Mouse (Mus musculus): ENCODE results near the gene 3110082I17Rik.

Gene 3110082I17Rik

GRCm38 (mm10) chr5:139453031-139453430, 7.3 kb downstream of the 3110082I17Rik start:
- no peak for DNase-seq (ENCODE audit: low read depth)

GRCm38 (mm10) chr5:139449926-139450325, 10.4 kb downstream of the 3110082I17Rik start:
- DNase-seq (ENCODE audit: low read depth) = peak; percentile 43

GRCm38 (mm10) chr5:139449161-139449791, 11.1 kb downstream of the 3110082I17Rik start:
- peak; percentile 96 for DNase-seq (ENCODE audit: low read depth)

GRCm38 (mm10) chr5:139448025-139448424, 12.3 kb downstream of the 3110082I17Rik start:
- no peak for DNase-seq (ENCODE audit: low read depth)

GRCm38 (mm10) chr5:139445258-139445657, 15.1 kb downstream of the 3110082I17Rik start:
- DNase-seq (ENCODE audit: low read depth) = no peak

GRCm38 (mm10) chr5:139442962-139443361, 17.4 kb downstream of the 3110082I17Rik start:
- no peak for DNase-seq (ENCODE audit: low read depth)

GRCm38 (mm10) chr5:139442428-139442827, 17.9 kb downstream of the 3110082I17Rik start:
- no peak for DNase-seq (ENCODE audit: low read depth)

GRCm38 (mm10) chr5:139441726-139442018, 18.7 kb downstream of the 3110082I17Rik start:
- DNase-seq (ENCODE audit: low read depth) = no peak

- no peak for DNase-seq (ENCODE audit: low read depth)
These were observed 19.2 kb downstream of the 3110082I17Rik start for GRCm38 (mm10) chr5:139440926-139441725.

- DNase-seq (ENCODE audit: low read depth) = no peak
These were observed 19.9 kb downstream of the 3110082I17Rik start for GRCm38 (mm10) chr5:139440451-139440850.

GRCm38 (mm10) chr5:139438440-139438839, 21.9 kb downstream of the 3110082I17Rik start:
- DNase-seq (ENCODE audit: low read depth) = no peak

GRCm38 (mm10) chr5:139437769-139438168, 22.6 kb downstream of the 3110082I17Rik start:
- no peak for DNase-seq (ENCODE audit: low read depth)

GRCm38 (mm10) chr5:139434940-139435339, 25.4 kb downstream of the 3110082I17Rik start:
- no peak for DNase-seq (ENCODE audit: low read depth)

GRCm38 (mm10) chr5:139433842-139434568, 26.3 kb downstream of the 3110082I17Rik start:
- DNase-seq (ENCODE audit: low read depth) = no peak

GRCm38 (mm10) chr5:139432747-139433508, 27.4 kb downstream of the 3110082I17Rik start:
- DNase-seq (ENCODE audit: low read depth) = no peak

GRCm38 (mm10) chr5:139432333-139432732, 28.0 kb downstream of the 3110082I17Rik start:
- no peak for DNase-seq (ENCODE audit: low read depth)

- DNase-seq (ENCODE audit: low read depth) = peak; percentile 31
These were observed 30.4 kb downstream of the 3110082I17Rik start for GRCm38 (mm10) chr5:139429818-139430341.

GRCm38 (mm10) chr5:139427989-139428388, 32.3 kb downstream of the 3110082I17Rik start:
- DNase-seq (ENCODE audit: low read depth) = no peak

- no peak for DNase-seq (ENCODE audit: low read depth)
These were observed 33.3 kb downstream of the 3110082I17Rik start for GRCm38 (mm10) chr5:139427001-139427400.

GRCm38 (mm10) chr5:139425198-139425597, 35.1 kb downstream of the 3110082I17Rik start:
- DNase-seq (ENCODE audit: low read depth) = no peak

- DNase-seq (ENCODE audit: low read depth) = no peak
These were observed 37.1 kb downstream of the 3110082I17Rik start, which contains the start of gene Gper1 for GRCm38 (mm10) chr5:139423026-139423865. Gene Gper1, plus strand, starts transcription at chr5:139423151.

All from 416B (cell line).